Mouse (Mus musculus) kidney, embryonic 16.5 days (tissue): ENCODE data around the gene Stard13. TPM values are rescaled to one million over a fixed set of nuclear protein-coding genes. Genes with fewer than 3 reads are reported as not detected.

ENCODE experiments used
- ATAC-seq: fragments of 200-750 bp; cut with Nextera tagmentation; 2 replicates; pipeline ENCODE4 v1.8.0; 2017; ENCODE audit warnings: moderate TSS enrichment; ENCODE audit not compliant: low FRiP score, low TSS enrichment
- H3K27ac ChIP-seq: fragments of 300-500 bp; sonication (generic); 2 replicates; pipeline ENCODE4 v1.5.1; 2014; ENCODE audit warnings: low read length
- H3K27me3 ChIP-seq: fragments of 300-500 bp; sonication (generic); 2 replicates; pipeline ENCODE4 v1.6.1; 2014; ENCODE audit warnings: low read length, control low read depth, mixed read lengths; ENCODE audit not compliant: insufficient read depth
- H3K36me3 ChIP-seq: fragments of 300-500 bp; sonication (generic); 2 replicates; pipeline ENCODE4 v1.6.1; 2014; ENCODE audit warnings: low read length, control low read depth, mixed read lengths; ENCODE audit not compliant: insufficient read depth
- H3K4me1 ChIP-seq: fragments of 300-500 bp; sonication (generic); 2 replicates; pipeline ENCODE4 v1.6.1; 2014; ENCODE audit warnings: low read length, control low read depth, mixed read lengths; ENCODE audit not compliant: insufficient read depth
- H3K4me2 ChIP-seq: fragments of 300-500 bp; sonication (generic); replicated peaks from 2 replicates; pipeline ENCODE4 v1.6.1; 2014; ENCODE audit warnings: low read depth, low read length
- H3K4me3 ChIP-seq: fragments of 300-500 bp; sonication (generic); 2 replicates; pipeline ENCODE4 v1.5.1; 2014; ENCODE audit warnings: mild to moderate bottlenecking, low read length
- H3K9ac ChIP-seq: fragments of 300-500 bp; sonication (generic); replicated peaks from 2 replicates; pipeline ENCODE4 v1.6.1; 2014; ENCODE audit warnings: low read length
- H3K9me3 ChIP-seq: fragments of 300-500 bp; sonication (generic); 2 replicates; pipeline ENCODE4 v1.6.1; 2016; ENCODE audit warnings: low read length, control low read depth
- whole genome bisulfite sequencing: fragments of 180-500 bp; shearing (Covaris S2); extraction: QIAGEN DNeasy Blood & Tissue Kit; methylation state at CpG from one replicate; pipeline ENCODE4 v1.1.7; 2014; 5-methylcytosine and 5-hydroxymethylcytosine counted together
- polyA plus RNA-seq: library from polyadenylated mRNA; unstranded; fragments of >200 nt; fragmentation: Nextera tagmentation; extraction: Ambion mirVana; gene quantifications from 2 replicates; pipeline ENCODE4 v1.2.1, GENCODE M21; 2015

Stard13 gene
- polyA plus RNA-seq, 1 experiment from 2014 or later = 12.2 TPM

DNA sequence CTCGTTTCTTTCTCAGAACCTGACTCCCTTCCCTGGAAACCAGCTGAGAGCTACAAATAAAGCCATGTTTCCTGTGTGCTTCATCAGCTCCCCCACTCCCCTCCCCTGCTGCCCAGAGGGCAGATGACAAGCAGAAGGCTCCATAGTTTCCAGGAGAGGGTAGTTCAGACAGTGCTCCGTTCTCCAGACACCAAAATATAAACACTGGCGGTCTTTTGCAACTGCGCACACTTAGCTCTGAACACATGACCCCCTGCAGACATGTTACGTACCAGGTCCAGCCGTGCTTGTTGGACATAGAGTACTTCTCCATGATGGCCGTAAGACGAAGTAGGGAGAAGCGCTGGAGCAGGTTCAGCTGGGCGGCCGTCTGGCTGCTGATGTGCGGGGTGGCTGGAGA lies 173.2 kb downstream of the Stard13 start:
- 0 out of 2 replicates have a peak, but pooled peaks have one; percentile 26 for ATAC-seq
- Histone ChIP-seq H3K36me3 (peaks cover 21% of the 10 kb centered on the region), H3K27ac (peak overlapping the region; percentile 76), H3K9ac (0 out of 2 replicates have a peak overlapping the region, but pooled peaks have one; percentile 11), H3K4me2 (no peak overlapping the region), H3K4me1 (peaks cover 26% of the 10 kb centered on the region), H3K4me3 (no peak overlapping the region), H3K27me3 (no peaks in the 10 kb centered on the region), H3K9me3 (peaks cover 9% of the 10 kb centered on the region)
- WGBS = 38% methylated on average over 12 of the region's 12 CpGs

DNA sequence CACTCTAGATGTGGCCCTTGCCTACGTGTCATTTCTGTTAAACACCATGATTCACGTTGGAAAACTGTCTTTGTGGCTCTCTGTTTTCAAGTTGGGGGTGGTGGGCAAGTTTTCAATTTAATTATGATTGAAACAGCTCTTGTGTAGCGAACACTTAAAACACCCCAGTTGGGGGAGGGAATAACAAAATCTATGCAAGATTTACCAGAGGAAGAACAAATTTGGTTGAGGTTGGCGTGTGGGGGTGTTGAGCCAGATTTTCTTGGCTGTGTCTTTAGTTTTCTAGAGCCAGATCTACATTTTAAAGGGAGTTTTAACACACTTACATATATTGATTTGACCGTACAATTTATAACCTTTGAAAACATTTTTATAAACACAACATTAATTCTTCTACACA lies 173.9 kb downstream of the Stard13 start:
- Histone ChIP-seq H3K9ac (no peak overlapping the region), H3K4me2 (no peak overlapping the region), H3K36me3 (peaks cover 21% of the 10 kb centered on the region), H3K27ac (0 out of 2 replicates have a peak overlapping the region, but pooled peaks have one; percentile 12), H3K4me1 (peaks cover 31% of the 10 kb centered on the region), H3K27me3 (no peaks in the 10 kb centered on the region), H3K4me3 (no peak overlapping the region), H3K9me3 (peaks cover 9% of the 10 kb centered on the region)
- WGBS = 70% methylated on average over 5 of the region's 5 CpGs
- ATAC-seq = no peak

DNA sequence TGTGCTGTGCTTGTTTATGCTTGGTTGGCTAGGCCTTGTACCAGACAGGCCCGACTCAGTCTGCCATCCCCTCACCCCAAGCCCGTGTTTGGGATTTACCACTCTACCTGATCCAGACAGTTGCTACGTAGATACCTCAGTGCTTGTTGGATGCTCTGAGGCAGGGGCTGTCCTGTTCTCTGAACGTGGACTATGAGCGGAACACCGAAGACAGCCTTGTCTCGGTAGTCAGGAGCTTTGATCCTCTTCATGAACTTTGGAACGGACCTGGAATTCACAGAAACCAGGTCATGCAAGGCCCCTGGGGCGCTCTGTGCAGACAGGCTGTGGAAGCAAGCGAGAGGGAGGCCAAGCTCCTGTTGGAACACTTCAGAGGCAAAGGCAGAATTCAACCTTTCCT lies 174.3 kb downstream of the Stard13 start:
- H3K27ac ChIP-seq = peak overlapping the region; percentile 40; the same call in 1 of the 2 replicates
- H3K27me3 ChIP-seq = no peaks in the 10 kb centered on the region
- 71% methylated on average over 10 of the region's 10 CpGs for WGBS

DNA sequence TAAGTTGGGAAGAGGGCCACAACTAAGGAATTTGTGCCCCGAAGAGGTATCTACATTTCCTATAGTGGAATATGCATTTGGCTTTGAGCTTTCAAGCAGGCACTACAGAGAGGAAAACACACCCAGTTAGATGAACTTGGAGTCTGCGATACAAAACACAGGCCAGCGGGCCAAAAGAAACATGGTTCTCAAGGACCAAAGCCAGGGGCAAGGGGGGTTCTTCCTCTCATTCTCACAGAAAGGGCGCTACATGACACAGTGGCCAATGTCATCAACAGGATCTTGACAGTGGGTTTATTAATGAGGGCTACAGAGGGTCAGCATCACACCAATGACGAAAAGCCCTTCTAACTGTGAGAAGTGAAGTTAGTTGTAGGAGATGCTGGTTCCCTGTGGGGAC lies 175.9 kb downstream of the Stard13 start:
- no peak overlapping the region for H3K4me2 ChIP-seq
- H3K9ac ChIP-seq = no peak overlapping the region
- peak overlapping the region; percentile 43; the same call in 1 of the 2 replicates for H3K27ac ChIP-seq
- 77% methylated on average over 5 of the region's 5 CpGs for WGBS
- peaks cover 45% of the 10 kb centered on the region for H3K4me1 ChIP-seq
- ATAC-seq = no peak
- H3K36me3 ChIP-seq = peaks cover 13% of the 10 kb centered on the region
- peaks cover 9% of the 10 kb centered on the region for H3K9me3 ChIP-seq
- H3K27me3 ChIP-seq = no peaks in the 10 kb centered on the region
- H3K4me3 ChIP-seq = no peak overlapping the region

More for the DNA sequence above, 174.3 kb downstream of the Stard13 start:
- Histone ChIP-seq H3K36me3 (peaks cover 21% of the 10 kb centered on the region), H3K4me1 (peaks cover 35% of the 10 kb centered on the region), H3K9ac (no peak overlapping the region), H3K4me3 (no peak overlapping the region), H3K9me3 (peaks cover 9% of the 10 kb centered on the region), H3K4me2 (no peak overlapping the region)
- ATAC-seq = no peak

DNA sequence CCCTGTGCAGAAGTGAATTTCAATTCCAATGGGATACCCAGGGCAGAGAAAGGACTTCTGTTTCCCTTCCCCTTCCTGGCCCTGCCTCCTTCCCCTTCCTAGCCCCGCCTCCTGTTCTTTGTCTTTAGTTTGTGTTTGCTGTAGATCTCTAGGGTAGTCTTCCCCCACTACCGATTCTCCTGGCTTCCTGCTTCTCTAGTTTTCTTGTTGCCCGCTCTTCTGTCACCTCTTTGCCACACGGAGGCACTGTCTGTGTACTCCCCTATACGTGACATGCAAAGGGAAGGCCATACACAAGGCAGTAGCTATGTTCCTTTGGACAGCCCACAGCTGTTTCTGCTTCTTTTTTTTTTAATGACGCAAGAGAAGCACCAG lies 176.7 kb downstream of the Stard13 start:
- WGBS = 45% methylated on average over 6 of the region's 6 CpGs
- Histone ChIP-seq H3K9ac (no peak overlapping the region), H3K27me3 (no peaks in the 10 kb centered on the region), H3K4me2 (no peak overlapping the region), H3K4me3 (no peak overlapping the region), H3K36me3 (peaks cover 11% of the 10 kb centered on the region), H3K4me1 (peaks cover 45% of the 10 kb centered on the region), H3K9me3 (peaks cover 6% of the 10 kb centered on the region), H3K27ac (peak overlapping the region; percentile 79)
- ATAC-seq = peak; percentile 53

DNA sequence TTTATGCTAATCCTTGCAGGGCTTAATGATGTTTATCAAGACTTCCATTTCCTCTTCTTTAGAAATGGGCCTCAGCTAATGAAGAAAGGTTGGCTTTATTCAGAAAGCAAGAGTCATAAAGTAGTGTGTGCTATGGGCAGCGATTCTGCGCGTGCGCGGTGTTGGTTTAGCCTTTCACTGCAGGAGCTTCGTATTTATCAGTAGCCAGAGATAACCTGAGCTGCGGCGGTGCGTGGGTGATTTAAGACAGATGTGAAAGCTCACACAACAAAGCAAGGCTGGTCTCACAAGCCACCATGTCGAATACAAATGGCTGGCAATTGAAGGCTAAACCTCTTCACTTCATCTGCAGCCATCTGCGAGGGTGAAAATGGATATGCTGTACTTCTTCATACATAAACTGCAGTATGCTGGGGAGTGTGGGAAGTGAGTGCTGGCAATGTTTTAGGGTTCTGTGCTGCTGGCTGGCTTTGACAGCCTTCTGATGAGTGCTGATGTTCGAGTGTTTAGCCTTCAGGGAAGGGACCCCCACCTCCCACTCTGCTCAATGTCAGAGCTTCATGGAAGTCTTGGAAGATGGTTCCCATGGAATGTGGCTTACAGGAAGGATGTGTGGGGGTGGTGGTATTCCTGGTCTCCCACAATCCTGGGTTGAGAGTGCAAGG lies 177.2 kb downstream of the Stard13 start:
- WGBS = 52% methylated on average over 12 of the region's 12 CpGs
- peak; percentile 19; the same call in 1 of the 2 replicates for ATAC-seq

GRCm38 (mm10) chr5:151055426-151056090 lies 178.1 kb downstream of the Stard13 start:
- peaks cover 10% of the 10 kb centered on the region for H3K36me3 ChIP-seq
- H3K4me2 ChIP-seq = no peak overlapping the region
- no peak overlapping the region for H3K9ac ChIP-seq
- WGBS = 92% methylated on average over 11 of the region's 11 CpGs
- H3K4me1 ChIP-seq = peaks cover 41% of the 10 kb centered on the region
- peak overlapping the region; percentile 70 for H3K27ac ChIP-seq
- ATAC-seq = no peak
- H3K4me3 ChIP-seq = no peak overlapping the region
- no peaks in the 10 kb centered on the region for H3K27me3 ChIP-seq
- H3K9me3 ChIP-seq = peaks cover 5% of the 10 kb centered on the region

More for the DNA sequence above, 177.2 kb downstream of the Stard13 start:
- peaks cover 7% of the 10 kb centered on the region for H3K36me3 ChIP-seq
- no peak overlapping the region for H3K4me3 ChIP-seq
- H3K4me2 ChIP-seq = 0 out of 2 replicates have a peak overlapping the region, but pooled peaks have one; percentile 19
- no peaks in the 10 kb centered on the region for H3K27me3 ChIP-seq
- peak overlapping the region; percentile 79 for H3K27ac ChIP-seq
- peaks cover 45% of the 10 kb centered on the region for H3K4me1 ChIP-seq
- H3K9me3 ChIP-seq = peaks cover 5% of the 10 kb centered on the region
- no peak overlapping the region for H3K9ac ChIP-seq

DNA sequence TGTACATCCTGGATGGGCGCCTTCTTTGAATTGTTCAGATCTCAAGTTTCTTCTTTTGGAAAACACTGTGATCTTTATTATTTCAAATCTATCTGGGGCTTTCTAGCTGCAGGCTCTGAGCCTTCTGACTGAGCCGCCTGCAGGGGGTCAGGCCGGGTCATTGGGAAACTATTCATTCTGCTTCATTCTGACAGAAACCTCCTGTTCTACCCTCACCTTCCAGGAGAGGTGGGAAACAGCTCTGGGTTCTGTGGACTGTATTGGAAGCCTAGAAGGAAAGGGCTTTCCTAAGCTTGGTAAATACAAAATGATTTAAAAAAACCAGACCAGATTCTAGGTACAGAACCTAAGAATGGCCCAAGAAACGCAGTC lies 178.9 kb downstream of the Stard13 start:
- H3K9ac ChIP-seq = no peak overlapping the region
- ATAC-seq = peak; percentile 60; the same call in 1 of the 2 replicates
- no peak overlapping the region for H3K4me3 ChIP-seq
- peaks cover 5% of the 10 kb centered on the region for H3K9me3 ChIP-seq
- no peaks in the 10 kb centered on the region for H3K27me3 ChIP-seq
- 28% methylated on average over 4 of the region's 4 CpGs for WGBS
- H3K4me2 ChIP-seq = no peak overlapping the region
- peaks cover 10% of the 10 kb centered on the region for H3K36me3 ChIP-seq
- peak overlapping the region; percentile 70 for H3K27ac ChIP-seq
- H3K4me1 ChIP-seq = peaks cover 38% of the 10 kb centered on the region

GRCm38 (mm10) chr5:151054100-151054742 lies 179.4 kb downstream of the Stard13 start:
- Histone ChIP-seq H3K36me3 (peaks cover 10% of the 10 kb centered on the region), H3K4me3 (no peak overlapping the region), H3K4me2 (no peak overlapping the region), H3K9ac (no peak overlapping the region), H3K27me3 (no peaks in the 10 kb centered on the region), H3K27ac (peak overlapping the region; percentile 70), H3K9me3 (peaks cover 5% of the 10 kb centered on the region), H3K4me1 (peaks cover 36% of the 10 kb centered on the region)
- peak; percentile 69; the same call in 1 of the 2 replicates for ATAC-seq
- WGBS = 22% methylated on average over 7 of the region's 7 CpGs
